Mouse (Mus musculus): ENCODE results near the gene Asic2. TPM values are rescaled to one million over a fixed set of nuclear protein-coding genes. Genes with fewer than 3 reads are reported as not detected.

Gene Asic2
- polyA plus RNA-seq, 1 experiment = 0.75 TPM

DNA sequence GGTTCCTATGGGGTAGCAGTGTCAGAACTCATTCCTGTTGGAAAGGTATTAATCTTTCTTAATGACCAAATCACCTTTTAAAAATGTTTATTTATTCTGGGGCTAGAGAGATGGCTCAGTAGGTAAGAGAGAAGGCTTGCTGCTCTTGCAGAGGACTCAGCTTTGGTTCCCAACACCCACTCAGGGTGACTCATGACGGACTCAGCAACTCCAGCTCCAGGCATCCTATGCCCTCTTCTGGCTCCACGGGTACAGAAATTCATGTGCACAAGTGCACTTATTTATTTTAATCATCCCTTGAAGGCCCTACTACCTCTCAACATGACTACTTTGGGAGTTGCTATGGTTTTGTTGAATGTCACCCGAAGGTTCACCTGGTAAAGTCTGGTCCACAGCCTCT is 780.4 kb downstream of the Asic2 start:
- H3K27me3 ChIP-seq (replicated peaks; ENCODE audit: control insufficient read depth, insufficient read depth, low read length) = no peaks in the 10 kb centered on the region
- DNase-seq = no peak
- H3K4me1 ChIP-seq (ENCODE audit: control insufficient read depth, insufficient read depth, low read length) = no peaks in the 10 kb centered on the region
- no peak for TF ChIP-seq POLR2A (IDR thresholded peaks at IDR 0.05; ENCODE audit: low read depth, low read length)
- no peak for TF ChIP-seq CTCF (conservative IDR thresholded peaks at IDR 0.05; ENCODE audit: insufficient read depth, insufficient read length, low read depth, low read length)
- H3K27ac ChIP-seq (ENCODE audit: insufficient read depth, low read depth, low read length) = no peak overlapping the region
- H3K36me3 ChIP-seq (ENCODE audit: control insufficient read depth, insufficient read depth, low read length) = no peaks in the 10 kb centered on the region
- no peak overlapping the region for H3K4me3 ChIP-seq (ENCODE audit: insufficient read depth, low read depth, low read length)
- WGBS = 82% methylated on average over 3 of the region's 3 CpGs

DNA sequence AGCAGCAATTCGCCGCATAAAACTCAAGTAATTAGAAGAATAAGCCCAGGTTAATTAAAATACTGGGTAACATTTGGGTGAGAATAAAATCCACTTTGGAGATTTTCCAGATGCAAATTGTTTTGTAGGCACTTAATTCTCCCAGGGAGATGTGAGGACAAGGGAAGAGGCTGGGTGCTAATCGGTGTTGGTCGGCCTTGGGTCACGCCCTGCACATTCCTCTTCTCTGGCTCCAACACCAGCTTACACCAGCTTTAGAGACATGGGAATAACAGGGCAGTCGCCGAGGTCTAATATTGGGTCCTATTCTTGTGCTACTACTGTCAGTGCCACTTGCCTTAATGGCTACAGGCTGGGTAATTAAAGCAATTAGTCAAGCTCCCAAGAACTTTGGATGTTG is 783.5 kb downstream of the Asic2 start:
- no peaks in the 10 kb centered on the region for H3K36me3 ChIP-seq (ENCODE audit: control insufficient read depth, insufficient read depth, low read length)
- DNase-seq = no peak
- 47% methylated on average over 7 of the region's 7 CpGs for WGBS
- H3K27ac ChIP-seq (ENCODE audit: insufficient read depth, low read depth, low read length) = no peak overlapping the region
- no peak overlapping the region for H3K4me3 ChIP-seq (ENCODE audit: insufficient read depth, low read depth, low read length)
- H3K4me1 ChIP-seq (ENCODE audit: control insufficient read depth, insufficient read depth, low read length) = no peaks in the 10 kb centered on the region
- no peak for TF ChIP-seq CTCF (conservative IDR thresholded peaks at IDR 0.05; ENCODE audit: insufficient read depth, insufficient read length, low read depth, low read length)
- TF ChIP-seq POLR2A (IDR thresholded peaks at IDR 0.05; ENCODE audit: low read depth, low read length) = no peak
- H3K27me3 ChIP-seq (replicated peaks; ENCODE audit: control insufficient read depth, insufficient read depth, low read length) = no peaks in the 10 kb centered on the region

DNA sequence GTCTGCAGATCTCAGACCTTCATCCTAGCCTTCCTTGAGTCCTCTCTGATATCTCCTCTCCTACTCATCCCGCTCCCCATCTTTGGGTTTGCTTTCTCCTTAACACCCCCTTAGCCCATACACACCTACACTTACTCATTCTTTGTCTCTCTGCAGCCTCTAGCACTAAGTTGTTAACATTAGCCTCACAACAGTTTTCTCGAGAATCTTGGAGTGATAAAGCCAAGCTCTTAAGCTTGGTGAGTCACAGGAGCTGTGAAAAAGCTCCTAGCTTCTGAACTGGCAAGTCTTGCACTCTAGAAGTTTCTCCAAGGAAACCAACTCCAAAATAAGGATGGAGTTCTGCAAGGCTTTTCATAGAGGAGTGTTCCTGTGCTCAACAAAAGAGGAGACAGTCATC is 803.4 kb downstream of the Asic2 start:
- no peak for DNase-seq
- no peak overlapping the region for H3K4me3 ChIP-seq (ENCODE audit: insufficient read depth, low read depth, low read length)
- H3K4me1 ChIP-seq (ENCODE audit: control insufficient read depth, insufficient read depth, low read length) = no peaks in the 10 kb centered on the region
- H3K27me3 ChIP-seq (replicated peaks; ENCODE audit: control insufficient read depth, insufficient read depth, low read length) = no peaks in the 10 kb centered on the region
- H3K36me3 ChIP-seq (ENCODE audit: control insufficient read depth, insufficient read depth, low read length) = no peaks in the 10 kb centered on the region
- TF ChIP-seq CTCF (conservative IDR thresholded peaks at IDR 0.05; ENCODE audit: insufficient read depth, insufficient read length, low read depth, low read length) = no peak
- no peak for TF ChIP-seq POLR2A (IDR thresholded peaks at IDR 0.05; ENCODE audit: low read depth, low read length)
- 84% methylated on average over 2 of the region's 2 CpGs for WGBS
- no peak overlapping the region for H3K27ac ChIP-seq (ENCODE audit: insufficient read depth, low read depth, low read length)

DNA sequence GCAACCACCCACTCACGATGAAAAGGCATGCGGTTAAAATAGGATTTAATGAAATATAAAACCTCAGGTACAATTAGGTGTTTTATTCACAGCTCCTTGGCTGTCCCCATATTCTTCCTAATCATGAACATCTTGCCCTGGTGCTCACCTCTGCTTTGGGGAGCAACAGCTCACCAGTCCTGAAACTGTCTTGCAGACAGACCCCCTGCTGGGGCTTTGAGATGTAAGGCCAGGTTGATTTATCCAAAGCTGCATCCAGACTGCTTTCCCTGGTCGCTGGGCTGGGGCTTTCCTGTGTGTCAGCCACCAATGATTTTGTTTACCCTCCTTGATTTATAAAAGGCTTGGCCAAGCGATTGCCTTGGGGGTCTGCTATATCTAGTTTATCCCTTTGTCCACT is 805.2 kb downstream of the Asic2 start:
- Histone ChIP-seq H3K4me1 (ENCODE audit: control insufficient read depth, insufficient read depth, low read length) (no peaks in the 10 kb centered on the region), H3K36me3 (ENCODE audit: control insufficient read depth, insufficient read depth, low read length) (no peaks in the 10 kb centered on the region), H3K27me3 (replicated peaks; ENCODE audit: control insufficient read depth, insufficient read depth, low read length) (no peaks in the 10 kb centered on the region), H3K4me3 (ENCODE audit: insufficient read depth, low read depth, low read length) (no peak overlapping the region), H3K27ac (ENCODE audit: insufficient read depth, low read depth, low read length) (no peak overlapping the region)
- DNase-seq = no peak
- WGBS = 37% methylated on average over 4 of the region's 4 CpGs
- TF ChIP-seq POLR2A (IDR thresholded peaks at IDR 0.05; ENCODE audit: low read depth, low read length) (no peak), CTCF (conservative IDR thresholded peaks at IDR 0.05; ENCODE audit: insufficient read depth, insufficient read length, low read depth, low read length) (no peak)

DNA sequence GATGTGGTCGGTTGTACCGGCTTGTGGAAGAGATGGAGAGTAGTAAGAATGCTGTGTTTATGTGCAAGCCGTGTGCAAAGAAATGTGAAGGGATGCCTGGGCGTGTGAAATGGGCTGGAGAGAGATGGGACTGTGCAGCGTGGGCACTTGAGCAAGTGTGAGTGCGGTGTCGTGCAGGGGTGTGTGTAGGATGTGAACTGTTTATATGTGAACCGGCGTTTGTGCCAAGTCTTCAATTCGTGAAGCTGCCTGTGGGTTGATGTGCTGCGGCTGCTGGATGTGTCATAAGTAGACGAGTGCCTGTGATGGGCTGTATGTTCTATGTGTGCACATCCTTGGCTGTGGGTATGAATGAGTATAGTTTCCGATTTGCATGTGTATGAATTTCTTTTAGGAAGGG is 814.4 kb downstream of the Asic2 start:
- Histone ChIP-seq H3K27me3 (replicated peaks; ENCODE audit: control insufficient read depth, insufficient read depth, low read length) (0 out of 2 replicates have a peak, but pooled peaks cover 1% of the 10 kb centered on the region), H3K4me1 (ENCODE audit: control insufficient read depth, insufficient read depth, low read length) (no peaks in the 10 kb centered on the region), H3K36me3 (ENCODE audit: control insufficient read depth, insufficient read depth, low read length) (no peaks in the 10 kb centered on the region), H3K4me3 (ENCODE audit: insufficient read depth, low read depth, low read length) (no peak overlapping the region), H3K27ac (ENCODE audit: insufficient read depth, low read depth, low read length) (no peak overlapping the region)
- no peak for DNase-seq
- TF ChIP-seq CTCF (conservative IDR thresholded peaks at IDR 0.05; ENCODE audit: insufficient read depth, insufficient read length, low read depth, low read length) (no peak), POLR2A (IDR thresholded peaks at IDR 0.05; ENCODE audit: low read depth, low read length) (no peak)
- 8% methylated on average over 13 of the region's 13 CpGs for WGBS

DNA sequence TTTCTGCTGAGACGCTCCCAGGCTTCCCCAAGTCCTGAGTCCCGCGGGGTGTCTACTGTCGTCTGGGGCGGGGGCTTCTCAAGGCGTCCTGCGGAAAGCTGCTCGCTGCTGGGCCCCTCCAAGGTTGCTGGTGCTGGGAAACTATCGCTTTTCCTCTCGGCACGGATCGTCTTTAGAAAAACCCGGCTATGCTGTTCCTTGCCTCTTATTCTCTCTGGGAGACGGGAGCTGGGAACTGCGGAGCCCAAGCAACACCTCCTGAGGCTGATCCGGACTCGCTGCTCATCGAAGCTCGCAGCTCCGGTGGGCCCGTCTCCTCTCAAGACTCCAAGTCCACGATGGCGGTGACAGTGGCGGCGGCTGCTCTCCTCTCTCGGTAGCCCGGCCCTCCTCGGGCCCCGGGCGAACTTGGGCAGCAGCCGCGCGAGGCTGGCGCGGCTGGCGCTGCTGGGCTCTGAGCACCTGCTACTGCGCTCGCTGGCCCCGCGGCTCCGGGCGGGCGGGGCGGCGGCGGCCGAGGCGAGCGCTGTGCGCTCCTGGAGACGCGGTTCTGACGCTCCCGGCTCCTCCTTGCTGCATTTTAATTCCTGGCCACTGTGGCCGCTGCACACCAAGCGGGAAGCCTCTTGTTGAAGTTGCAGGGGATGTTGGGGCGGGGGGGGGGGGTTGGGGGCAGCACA is 815.0 kb downstream of the Asic2 start:
- Histone ChIP-seq H3K4me1 (ENCODE audit: control insufficient read depth, insufficient read depth, low read length) (no peaks in the 10 kb centered on the region), H3K27ac (ENCODE audit: insufficient read depth, low read depth, low read length) (no peak overlapping the region), H3K4me3 (ENCODE audit: insufficient read depth, low read depth, low read length) (peak overlapping the region; percentile 3; the same call in 1 of the 2 replicates), H3K27me3 (replicated peaks; ENCODE audit: control insufficient read depth, insufficient read depth, low read length) (0 out of 2 replicates have a peak, but pooled peaks cover 1% of the 10 kb centered on the region), H3K36me3 (ENCODE audit: control insufficient read depth, insufficient read depth, low read length) (no peaks in the 10 kb centered on the region)
- TF ChIP-seq POLR2A (IDR thresholded peaks at IDR 0.05; ENCODE audit: low read depth, low read length) = no peak
- 1% methylated on average over 57 of the region's 57 CpGs for WGBS
- peak; percentile 7 for DNase-seq

DNA sequence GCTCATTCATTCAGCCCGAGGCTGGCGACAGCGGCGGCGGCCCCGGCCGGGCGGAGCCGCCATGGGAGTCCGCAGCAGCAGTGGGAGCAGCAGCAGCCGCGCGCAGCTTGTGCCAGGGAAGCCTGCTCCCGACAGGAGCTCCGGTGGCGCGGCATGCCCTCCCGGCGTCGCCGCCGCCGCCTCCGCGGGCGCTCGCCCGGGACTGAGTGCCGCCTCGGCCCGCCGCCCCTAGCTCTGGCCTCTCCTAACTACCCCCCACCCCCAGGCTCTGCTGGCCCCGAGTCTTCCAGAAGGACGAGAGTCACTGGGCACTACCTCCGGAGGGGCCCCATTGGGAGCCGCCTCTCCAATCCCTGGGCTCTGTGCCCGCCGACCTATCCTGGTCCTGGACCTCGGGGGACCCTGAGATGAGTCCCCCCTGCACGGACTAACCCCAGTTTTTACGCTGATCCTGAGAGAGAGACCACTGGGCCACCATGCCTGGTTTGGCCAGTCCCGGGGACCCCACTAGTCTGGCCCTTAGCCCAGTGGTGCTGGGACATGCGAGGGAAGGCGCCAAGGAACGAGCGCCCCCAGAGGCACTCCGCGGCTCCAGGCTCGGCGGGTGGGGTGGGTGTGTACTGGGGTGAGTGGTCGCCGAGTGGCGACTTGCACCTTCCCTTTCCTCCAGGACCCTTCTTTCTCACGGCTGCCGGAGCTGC is 815.6 kb downstream of the Asic2 start:
- Histone ChIP-seq H3K27me3 (replicated peaks; ENCODE audit: control insufficient read depth, insufficient read depth, low read length) (0 out of 2 replicates have a peak, but pooled peaks cover 1% of the 10 kb centered on the region), H3K4me3 (ENCODE audit: insufficient read depth, low read depth, low read length) (peak overlapping the region; percentile 22; the same call in 1 of the 2 replicates), H3K4me1 (ENCODE audit: control insufficient read depth, insufficient read depth, low read length) (no peaks in the 10 kb centered on the region), H3K27ac (ENCODE audit: insufficient read depth, low read depth, low read length) (no peak overlapping the region), H3K36me3 (ENCODE audit: control insufficient read depth, insufficient read depth, low read length) (no peaks in the 10 kb centered on the region)
- 1% methylated on average over 54 of the region's 55 CpGs for WGBS
- DNase-seq = no peak
- TF ChIP-seq POLR2A (IDR thresholded peaks at IDR 0.05; ENCODE audit: low read depth, low read length) = no peak
- no peak for TF ChIP-seq CTCF (conservative IDR thresholded peaks at IDR 0.05; ENCODE audit: insufficient read depth, insufficient read length, low read depth, low read length)
